Comparison of ENCODE assay signal across 23 mouse cellular contexts in the genomic region with DNA sequence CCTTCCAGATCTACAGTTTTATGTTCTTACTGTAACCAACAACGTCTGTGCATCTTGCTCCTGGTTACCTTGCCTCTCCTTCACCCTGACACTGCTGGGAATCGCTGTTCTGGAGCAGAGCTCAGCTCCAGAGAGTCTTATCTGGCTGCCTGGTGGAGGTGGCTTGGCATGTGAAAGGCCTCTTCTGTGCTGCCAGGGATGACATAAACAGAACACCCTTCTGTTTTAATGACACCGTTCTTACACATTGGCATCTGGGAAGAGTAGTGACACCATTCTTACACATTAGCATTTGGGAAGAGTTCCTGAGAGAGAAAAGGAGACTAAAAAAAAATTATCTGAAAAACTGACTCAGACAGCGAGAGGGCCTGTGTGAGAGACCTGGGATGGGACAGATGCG. TPM values are rescaled to one million over a fixed set of nuclear protein-coding genes. Genes with fewer than 3 reads are reported as not detected.
A peak's percentile ranks its signal among the peaks of the same experiment; 100 is the strongest.
DNase-seq lines count a peak whose midpoint lies in the region; ATAC-seq lines count a peak whose summit lies in the region.
"Had no signal": no experiment of that assay in that cellular context is flagged by ENCODE, and none has a peak within 500 bp of the region (broad histone marks: within the 10 kb centered on the region; RNA-seq: fewer than 3 reads in every experiment).

No protein-coding gene starts in this region.

- no peak overlapping the region for H3K4me3 ChIP-seq in heart, embryonic 11.5 days (ENCODE audit: low read depth, low read length)
- H3K4me3 ChIP-seq: embryonic facial prominence, embryonic 10.5 days; forebrain, embryonic 13.5 days; heart, embryonic 13.5 days; hindbrain, embryonic 12.5 days had no signal

- no peaks in the 10 kb centered on the region for H3K9me3 ChIP-seq in heart, embryonic 11.5 days (replicated peaks; ENCODE audit: control insufficient read depth, low read length)
- H3K9me3 ChIP-seq: embryonic facial prominence, embryonic 10.5 days; forebrain, embryonic 13.5 days; G1E; heart, embryonic 13.5 days; hindbrain, embryonic 12.5 days had no signal

- H3K9ac ChIP-seq in heart, embryonic 11.5 days (ENCODE audit: low read depth, low read length), result no peak overlapping the region
- H3K9ac ChIP-seq: forebrain, embryonic 13.5 days; forebrain, postnatal 0 days; heart, embryonic 13.5 days; hindbrain, embryonic 12.5 days had no signal

- H3K4me2 ChIP-seq in heart, embryonic 11.5 days, result no peak overlapping the region
- H3K4me2 ChIP-seq: forebrain, embryonic 13.5 days; heart, embryonic 13.5 days; hindbrain, embryonic 12.5 days had no signal

- no peak overlapping the region for H3K27ac ChIP-seq in heart, embryonic 11.5 days (ENCODE audit: low read depth, low read length)
- H3K27ac ChIP-seq: embryonic facial prominence, embryonic 10.5 days; forebrain, embryonic 13.5 days; heart, embryonic 13.5 days; hindbrain, embryonic 12.5 days had no signal

- no peaks in the 10 kb centered on the region for H3K36me3 ChIP-seq in heart, embryonic 11.5 days (ENCODE audit: control insufficient read depth, insufficient read depth, low read length)
- H3K36me3 ChIP-seq: embryonic facial prominence, embryonic 10.5 days; G1E; heart, embryonic 13.5 days; hindbrain, embryonic 12.5 days had no signal

- H3K27me3 ChIP-seq in heart, embryonic 11.5 days (ENCODE audit: control insufficient read depth, insufficient read depth, low read length), result no peaks in the 10 kb centered on the region
- H3K27me3 ChIP-seq: forebrain, embryonic 13.5 days; heart, embryonic 13.5 days; hindbrain, embryonic 12.5 days had no signal

- peak; percentile 56; the same call in 1 of the 2 replicates for ATAC-seq in cerebellum, adult (ENCODE audit: insufficient number of reproducible peaks, low FRiP score, low TSS enrichment)
- ATAC-seq in heart, embryonic 11.5 days (replicated peaks; ENCODE audit: insufficient number of reproducible peaks, low FRiP score, low TSS enrichment), result no peak
- ATAC-seq: CD4-positive, CD25-positive, alpha-beta regulatory T cell, adult 4 months; forebrain, embryonic 13.5 days; forebrain, postnatal 0 days; hindbrain, embryonic 16.5 days; inflammation-experienced regulatory T-cells, adult 6 months had no signal

- WGBS in heart, embryonic 11.5 days (ENCODE audit: insufficient replicate concordance), result 65% methylated on average over 5 of the region's 5 CpGs

- H3K4me1 ChIP-seq in heart, embryonic 11.5 days (ENCODE audit: control insufficient read depth, insufficient read depth, low read length), result no peaks in the 10 kb centered on the region
- H3K4me1 ChIP-seq: embryonic facial prominence, embryonic 10.5 days; forebrain, embryonic 13.5 days; hindbrain, embryonic 12.5 days had no signal

- no peak for DNase-seq in cerebellum, adult 9-11 months
- peak; percentile 79 for DNase-seq in heart, adult 11 months
- DNase-seq in layer of hippocampus, adult 9-11 months, result peak; percentile 17
- DNase-seq in layer of hippocampus, adult 8-10 months (ENCODE audit: low spot score in 2 of 2), result no peak
- peak; percentile 10 for DNase-seq in right cerebral cortex, postnatal 25 days
- DNase-seq in right cerebral cortex, postnatal 10 days (ENCODE audit: low spot score in 2 of 2), result no peak
- DNase-seq: adrenal gland, postnatal 10 days; B cell, adult 2 months; cerebellum, adult 18-20 months; cerebellum, postnatal 10 days; forebrain, postnatal 0 days; gastrocnemius, postnatal 36 days; heart, postnatal 36 days had no signal

RNA-seq across cellular contexts. Expression of gene Emcn, which starts 11.0 kb away (rescaled TPM):
- 72.9 and 84.0 TPM in 2 replicates for polyA plus RNA-seq in heart, embryonic 11.5 days (2014; fragmentation: Nextera tagmentation; extraction: Ambion mirVana)
- total RNA-seq in layer of hippocampus, adult 8-10 months (2022), result 1 to 10 TPM; 5.2 to 8.6 (median 7.3) TPM
- polyA plus RNA-seq: CD4-positive, CD25-positive, alpha-beta regulatory T cell, adult 4 months; G1E had no signal

Comparison
In these comparisons a context has a peak if more than half of its experiments do, and no peak if none do; other contexts are left out.
1. DNase-seq: peak in heart, adult 11 months (single experiment), layer of hippocampus, adult 9-11 months (single experiment) and right cerebral cortex, postnatal 25 days (single experiment); none in cerebellum, adult 9-11 months (single experiment), layer of hippocampus, adult 8-10 months (0 of 2) and right cerebral cortex, postnatal 10 days (0 of 2).